Mouse (Mus musculus): ENCODE data around the gene Slc12a3.
A peak's percentile ranks its signal among the peaks of the same experiment; 100 is the strongest.
"Not testable (repeated sequence)": the region's sequence is repeated elsewhere in the genome, so short reads cannot be mapped to it uniquely, and the experiment has no call there.

Slc12a3 gene

DNA sequence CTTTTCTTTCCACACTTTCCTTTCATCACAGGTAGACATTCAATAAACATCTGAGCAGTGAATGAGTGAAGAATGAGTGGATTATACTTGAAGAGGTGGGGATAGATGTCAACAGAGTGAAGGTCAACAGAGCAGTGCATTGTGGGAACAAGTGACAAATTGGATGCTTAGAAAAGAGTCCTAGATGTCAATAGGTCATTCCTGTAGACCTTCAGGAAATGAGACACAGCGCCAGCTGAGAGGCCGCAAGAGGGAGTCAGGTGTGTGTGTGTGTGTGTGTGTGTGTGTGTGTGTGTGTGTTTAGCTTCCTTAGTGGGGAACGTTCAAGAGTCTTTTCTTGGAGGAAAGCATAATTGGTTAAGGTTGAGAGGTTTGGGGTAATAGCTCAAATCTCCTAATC, 47.2 kb downstream of the Slc12a3 start:
- DNase-seq (ENCODE audit: low spot score), result no peak

DNA sequence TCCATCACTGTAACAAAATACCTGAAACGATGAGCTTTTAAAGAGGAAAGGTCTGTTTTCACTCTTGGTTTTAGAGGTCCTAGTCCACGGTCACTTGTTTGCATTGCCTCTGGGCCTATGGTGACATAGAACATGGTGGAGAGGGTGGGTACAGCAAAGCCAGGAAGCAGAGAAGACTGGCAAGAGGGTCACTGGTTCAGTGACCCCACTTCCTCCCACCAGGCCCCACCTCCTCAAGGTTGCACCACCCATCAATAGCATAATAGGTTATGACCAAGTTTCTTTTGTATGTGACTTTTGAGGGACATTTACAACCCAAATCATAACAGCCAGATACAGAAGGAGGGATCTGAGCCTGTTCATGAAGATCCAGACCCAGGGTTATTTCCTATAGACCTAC, 47.6 kb downstream of the Slc12a3 start:
- no peak for DNase-seq (ENCODE audit: low spot score)

DNA sequence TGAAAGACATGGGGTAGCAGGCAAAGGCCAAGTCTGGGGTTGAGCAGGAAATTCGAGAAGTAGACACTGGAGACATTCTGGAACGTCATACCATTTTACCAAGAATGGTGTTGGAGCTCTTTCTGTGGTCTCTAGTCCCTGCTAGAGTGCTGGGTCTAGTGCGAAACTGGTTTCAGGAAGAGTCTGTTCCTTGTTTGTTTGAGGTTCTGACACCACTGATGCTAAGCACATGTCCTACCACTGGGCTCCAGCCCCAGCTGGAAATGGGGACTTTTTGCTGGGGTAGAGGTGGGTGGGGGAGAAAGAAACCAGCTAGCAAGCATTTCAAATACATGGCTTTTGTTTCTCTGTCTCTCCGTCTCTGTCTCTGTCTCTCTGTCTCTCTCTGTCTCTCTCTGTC, 48.0 kb downstream of the Slc12a3 start:
- DNase-seq (ENCODE audit: low spot score), result no peak

DNA sequence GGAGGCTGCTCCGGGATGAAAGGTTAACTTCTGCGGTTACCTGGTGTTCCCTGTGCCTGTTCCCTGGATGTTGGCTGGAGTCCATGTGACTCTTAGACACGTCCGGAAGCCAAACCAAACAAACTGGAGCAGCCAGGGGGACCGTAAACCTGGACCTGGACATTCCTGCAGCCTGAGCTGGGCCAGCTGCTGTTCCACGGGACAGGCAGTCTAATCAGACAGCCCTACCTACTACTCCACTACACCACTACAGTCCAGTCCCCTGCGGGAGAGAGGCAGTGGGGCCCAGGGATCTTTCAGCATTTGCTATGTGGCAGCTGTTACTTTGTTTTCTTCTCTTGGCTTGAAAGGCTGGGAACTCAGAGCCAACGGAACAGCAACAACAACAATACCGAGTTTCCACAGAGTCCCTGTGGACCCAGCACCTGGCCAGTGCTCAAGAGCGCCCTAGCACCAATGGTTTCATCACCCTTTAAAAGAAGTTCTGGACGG, 48.8 kb downstream of the Slc12a3 start:
- no peak for DNase-seq (ENCODE audit: low spot score)

DNA sequence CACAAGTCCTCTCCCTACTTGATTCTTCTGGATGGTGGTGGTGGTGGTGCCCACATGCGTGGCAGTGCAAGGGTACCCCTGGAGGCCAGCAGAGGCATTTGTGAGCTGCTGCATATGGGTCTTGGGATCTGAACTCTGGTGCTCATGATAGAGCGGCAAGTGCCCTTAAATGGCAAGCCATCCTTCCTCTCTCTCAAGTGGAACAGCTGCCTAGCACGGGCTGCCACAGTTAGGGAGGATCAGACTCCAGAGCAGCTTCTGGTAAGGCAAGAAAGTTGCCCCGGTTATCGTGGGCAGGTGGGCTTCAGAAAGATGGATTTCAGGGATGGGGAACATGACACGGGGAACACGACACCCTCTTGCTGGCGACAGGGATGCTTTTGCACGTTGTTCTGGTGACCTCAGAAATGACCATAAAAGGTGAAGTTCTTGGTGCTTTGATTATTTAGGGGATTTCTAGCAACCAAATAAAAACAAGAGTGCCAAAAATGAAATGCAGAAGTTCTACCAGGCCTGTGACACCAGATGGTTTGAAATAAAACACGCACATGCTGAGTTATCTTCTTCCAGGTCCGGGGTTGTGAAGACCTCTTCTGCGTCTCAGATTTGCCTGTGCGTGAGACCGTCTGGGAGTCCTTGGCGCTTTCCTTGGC, 49.9 kb downstream of the Slc12a3 start:
- DNase-seq (ENCODE audit: low spot score), result no peak

DNA sequence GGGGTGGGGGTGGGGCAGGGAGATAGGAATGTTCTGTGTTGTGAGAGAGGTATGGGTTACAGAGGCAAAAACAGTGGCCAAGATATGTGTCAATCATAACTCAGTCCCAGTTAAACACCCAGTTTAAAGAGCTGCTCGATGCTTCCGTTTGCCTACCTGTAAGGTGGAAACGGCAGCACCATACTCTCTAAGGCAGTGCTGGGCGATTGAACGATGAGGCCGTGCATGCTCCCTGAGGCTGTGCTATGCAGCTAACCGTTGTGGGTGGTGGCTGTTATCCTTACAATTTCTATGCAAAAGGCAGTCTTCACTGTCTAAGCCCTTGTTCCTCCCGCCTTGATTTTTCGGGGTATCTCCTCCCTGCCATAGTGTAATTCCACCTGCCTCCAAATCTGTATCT, 50.7 kb downstream of the Slc12a3 start:
- DNase-seq (ENCODE audit: low spot score), result no peak

DNA sequence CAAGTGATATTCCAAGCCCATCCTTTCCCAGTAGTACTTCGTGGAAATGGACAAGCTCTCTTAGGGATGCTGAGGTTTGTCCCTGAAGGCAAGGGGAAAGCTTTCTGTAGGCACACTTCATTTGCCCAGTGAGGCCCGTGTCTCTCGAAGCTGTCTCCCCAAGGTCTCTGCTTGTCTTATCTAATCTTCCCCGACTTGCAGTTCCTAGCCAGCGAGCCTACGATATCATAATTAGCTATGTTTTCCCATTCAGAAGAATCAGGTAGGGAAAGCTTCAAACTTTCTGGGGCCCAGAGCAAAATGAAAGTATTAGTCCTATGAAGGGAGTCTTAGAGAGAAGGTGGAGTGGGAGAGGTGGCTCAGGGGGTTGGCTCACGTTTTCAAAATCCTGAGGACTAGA, 55.2 kb downstream of the Slc12a3 start:
- peak; percentile 31 for DNase-seq (ENCODE audit: low spot score)

DNA sequence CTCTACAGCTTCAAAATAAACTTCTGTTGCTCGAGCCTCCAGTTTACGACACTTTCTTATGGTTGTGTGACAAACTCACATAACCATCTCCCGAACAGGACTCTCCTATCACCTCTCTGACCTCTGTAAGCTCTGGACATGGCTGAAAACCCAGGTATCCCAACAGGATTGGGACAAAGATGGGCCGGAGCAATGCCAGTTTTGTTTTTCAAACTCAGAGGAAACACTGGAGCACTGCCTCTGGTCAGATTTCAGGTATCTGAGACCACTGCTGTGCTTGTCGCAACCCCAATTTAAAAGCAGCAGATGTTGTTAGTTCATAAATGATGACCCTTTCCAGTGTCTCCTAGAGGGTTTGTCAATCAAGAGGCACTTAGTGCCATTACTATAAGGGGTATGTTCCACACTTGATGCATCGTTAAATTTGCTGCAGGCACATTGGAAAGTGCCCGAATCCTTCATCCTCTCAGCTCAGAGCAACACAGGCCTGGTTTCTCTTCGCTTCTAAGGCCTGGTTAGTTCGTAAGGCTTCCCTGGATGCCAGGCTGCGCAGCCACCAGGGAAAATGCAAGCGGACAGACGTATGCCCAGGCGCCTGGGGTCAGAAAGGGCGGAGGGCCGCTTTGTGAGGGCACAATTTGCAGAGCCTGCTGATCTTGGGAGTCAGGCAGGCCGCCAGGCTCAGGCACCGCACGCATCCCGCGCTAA, 56.7 kb downstream of the Slc12a3 start:
- DNase-seq (ENCODE audit: low spot score), result no peak

DNA sequence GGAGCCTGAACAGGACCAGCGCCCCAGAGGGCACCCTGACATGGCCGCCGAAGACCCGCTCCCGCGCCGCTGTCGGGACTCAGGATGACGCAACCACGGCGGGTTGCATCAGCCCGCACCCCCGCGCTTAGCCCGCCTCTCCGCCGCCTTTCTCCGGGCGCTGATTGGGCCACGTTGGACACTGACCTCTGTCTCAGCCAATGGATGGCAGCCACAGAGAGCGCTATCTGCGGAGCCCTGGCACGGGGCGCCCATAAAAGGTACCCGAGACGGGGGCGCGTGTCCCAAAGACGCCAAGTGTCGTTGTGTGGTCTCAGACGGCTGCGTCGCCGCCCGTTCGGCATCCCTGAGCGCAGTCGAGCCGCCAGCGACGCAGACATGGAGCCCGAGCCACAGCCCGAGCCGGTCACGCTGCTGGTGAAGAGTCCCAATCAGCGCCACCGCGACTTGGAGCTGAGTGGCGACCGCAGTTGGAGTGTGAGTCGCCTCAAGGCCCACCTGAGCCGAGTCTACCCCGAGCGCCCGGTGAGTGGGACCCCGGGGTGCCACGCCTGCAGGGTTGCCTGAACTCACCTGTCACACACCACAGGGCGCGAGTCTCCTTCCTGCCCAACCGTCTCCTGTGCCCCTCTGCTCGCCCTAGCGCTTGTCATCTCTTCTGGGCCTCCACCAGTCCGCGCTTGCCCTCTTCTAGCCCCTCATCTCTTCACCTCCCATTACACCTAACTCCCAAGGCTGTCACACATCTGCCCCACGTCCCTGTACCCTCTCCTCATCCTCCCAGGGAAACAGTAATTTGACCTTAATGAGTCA, 57.4 kb downstream of the Slc12a3 start, which contains the start of gene Herpud1:
Gene Herpud1 (plus strand): TSS at position 225 of the 813 bp plus-strand sequence.
- DNase-seq (ENCODE audit: low spot score), result peak; percentile 95

DNA sequence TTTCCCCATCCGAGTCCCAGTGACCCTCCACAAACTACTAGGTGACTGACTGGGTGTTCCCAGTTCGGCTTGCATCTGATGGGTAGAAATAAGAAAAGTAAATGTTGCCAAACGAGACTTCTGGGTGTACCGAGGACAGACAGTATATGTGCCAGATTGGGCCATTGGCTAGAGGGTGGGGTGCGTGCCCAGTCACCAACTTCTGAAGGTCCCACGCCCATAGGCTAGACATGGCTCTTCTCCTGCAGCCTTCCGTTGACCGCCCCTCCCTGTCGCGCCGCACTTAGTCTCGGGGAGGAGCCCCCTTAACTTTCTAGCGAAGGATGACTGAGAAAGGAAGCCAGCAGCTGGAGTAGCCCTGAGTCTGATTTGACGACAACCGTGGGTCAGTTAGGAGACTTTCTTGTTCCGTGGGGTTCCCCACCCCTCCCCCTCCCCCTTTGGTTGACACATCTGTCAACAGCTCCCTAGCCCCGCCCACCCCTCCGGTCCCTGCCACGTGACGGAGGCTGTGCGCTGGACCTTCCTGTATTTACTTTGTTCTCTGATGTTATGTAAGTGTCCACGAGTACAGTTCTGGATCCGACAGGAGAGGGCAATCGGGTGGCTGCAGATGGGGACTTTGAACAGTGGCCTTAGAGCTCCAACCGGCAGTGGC, 58.2 kb downstream of the Slc12a3 start:
- DNase-seq (ENCODE audit: low spot score), result peak; percentile 76

DNA sequence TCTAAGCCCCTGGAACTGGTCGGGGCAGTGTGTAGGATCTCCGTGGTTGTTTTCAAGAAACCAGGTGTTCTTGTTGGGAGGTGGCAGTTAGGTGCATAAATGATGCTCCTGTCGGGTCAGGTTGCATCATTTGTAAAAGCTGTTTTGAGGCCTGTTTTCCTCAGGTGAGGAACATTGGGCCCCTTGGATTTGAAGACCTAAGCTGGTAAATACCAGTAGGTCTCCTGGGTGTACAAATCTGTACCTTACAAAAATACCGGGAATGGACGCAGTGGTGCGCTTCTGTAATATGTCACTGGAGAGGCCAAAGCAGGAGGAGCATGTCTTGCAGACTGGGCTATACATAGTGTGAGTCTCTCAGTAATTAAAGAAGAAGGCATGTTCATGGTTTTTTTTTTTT, 58.8 kb downstream of the Slc12a3 start:
- DNase-seq (ENCODE audit: low spot score), result no peak

DNA sequence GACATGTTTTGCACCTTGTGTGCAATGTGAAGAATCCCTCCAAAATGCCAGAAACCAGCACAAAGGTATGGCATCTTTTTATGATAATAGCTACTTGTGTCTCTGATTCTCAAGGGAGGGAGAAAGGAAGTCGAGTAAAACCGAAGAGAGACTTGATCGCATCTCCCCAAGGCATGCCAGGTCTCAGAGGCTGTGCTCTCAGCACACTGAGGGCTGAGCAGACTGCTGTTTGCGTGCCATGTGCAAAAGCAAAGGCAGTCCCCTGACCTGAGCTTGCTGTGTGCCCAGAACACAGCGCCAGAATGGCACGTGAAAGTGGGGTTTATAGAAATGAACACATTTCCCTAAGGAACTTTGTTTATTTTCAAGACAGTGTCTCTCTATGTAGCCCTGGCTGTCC, 60.5 kb downstream of the Slc12a3 start:
- DNase-seq (ENCODE audit: low spot score), result no peak

DNA sequence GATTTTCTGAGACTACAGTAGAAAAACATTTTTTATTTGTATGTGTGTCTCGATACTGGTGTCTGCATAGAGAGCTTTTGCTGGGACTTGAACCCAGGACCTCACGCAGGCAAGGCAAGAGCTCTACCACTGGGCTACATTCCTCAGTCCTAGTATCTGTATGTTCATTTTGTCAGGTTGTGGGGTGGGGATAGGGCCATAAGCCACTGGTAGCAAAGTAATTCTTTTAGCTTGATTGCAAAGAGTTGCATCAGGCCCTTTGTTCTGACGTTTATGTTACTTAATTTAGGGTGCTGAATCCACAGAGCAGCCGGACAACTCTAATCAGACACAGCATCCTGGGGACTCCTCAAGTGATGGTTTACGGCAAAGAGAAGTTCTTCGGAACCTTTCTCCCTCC, 61.4 kb downstream of the Slc12a3 start:
- no peak for DNase-seq (ENCODE audit: low spot score)

DNA sequence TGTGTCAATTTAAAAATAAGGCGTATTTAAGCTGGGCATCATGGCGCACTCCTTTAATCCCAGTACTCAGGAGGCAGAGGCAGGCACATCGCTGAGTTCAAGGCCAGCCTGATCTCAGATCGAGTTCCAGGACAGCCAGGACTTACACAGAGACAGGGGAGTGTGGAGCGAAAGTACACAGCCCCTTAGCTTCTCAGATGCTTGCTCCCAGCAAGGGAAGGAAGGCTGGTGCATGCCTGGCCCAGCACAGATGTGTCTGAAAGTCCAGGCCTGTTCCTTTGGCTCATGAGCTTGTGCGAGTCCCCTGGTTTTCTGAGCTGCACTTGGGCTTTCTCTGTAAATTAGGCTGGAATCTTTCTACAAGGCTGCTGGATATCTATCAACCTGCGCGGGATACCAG, 61.9 kb downstream of the Slc12a3 start:
- no peak for DNase-seq (ENCODE audit: low spot score)

DNA sequence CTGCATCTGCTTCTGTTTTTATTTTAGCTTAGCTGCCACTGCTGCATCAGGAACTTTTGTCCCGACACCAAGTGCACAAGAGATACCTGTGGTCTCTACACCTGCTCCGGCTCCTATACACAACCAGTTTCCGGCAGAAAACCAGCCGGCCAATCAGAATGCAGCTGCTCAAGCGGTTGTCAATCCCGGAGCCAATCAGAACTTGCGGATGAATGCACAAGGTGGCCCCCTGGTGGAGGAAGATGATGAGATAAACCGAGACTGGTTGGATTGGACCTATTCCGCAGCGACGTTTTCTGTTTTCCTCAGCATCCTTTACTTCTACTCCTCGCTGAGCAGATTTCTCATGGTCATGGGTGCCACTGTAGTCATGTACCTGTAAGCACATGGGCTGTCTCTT, 63.1 kb downstream of the Slc12a3 start:
- no peak for DNase-seq (ENCODE audit: low spot score)

DNA sequence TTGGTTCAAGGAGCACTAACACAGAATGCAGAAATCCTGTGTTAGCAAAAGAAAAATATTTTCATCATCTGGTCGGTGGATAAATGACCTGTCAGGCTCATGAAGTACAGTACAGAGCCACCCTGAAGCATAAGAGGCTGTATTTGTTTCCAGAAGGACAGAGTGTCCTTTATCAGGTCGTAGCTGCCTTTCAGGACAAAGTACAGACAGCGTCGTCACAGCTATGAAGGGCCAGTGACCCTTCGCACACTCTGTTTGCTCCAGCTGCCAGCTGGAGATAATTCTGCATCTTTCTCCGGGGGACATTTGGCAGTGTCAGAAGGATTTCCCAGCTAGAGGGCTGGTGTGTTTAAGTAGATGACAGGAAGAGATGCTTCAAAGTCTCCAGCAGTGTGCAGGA, 63.6 kb downstream of the Slc12a3 start:
- DNase-seq (ENCODE audit: low spot score), result no peak

DNA sequence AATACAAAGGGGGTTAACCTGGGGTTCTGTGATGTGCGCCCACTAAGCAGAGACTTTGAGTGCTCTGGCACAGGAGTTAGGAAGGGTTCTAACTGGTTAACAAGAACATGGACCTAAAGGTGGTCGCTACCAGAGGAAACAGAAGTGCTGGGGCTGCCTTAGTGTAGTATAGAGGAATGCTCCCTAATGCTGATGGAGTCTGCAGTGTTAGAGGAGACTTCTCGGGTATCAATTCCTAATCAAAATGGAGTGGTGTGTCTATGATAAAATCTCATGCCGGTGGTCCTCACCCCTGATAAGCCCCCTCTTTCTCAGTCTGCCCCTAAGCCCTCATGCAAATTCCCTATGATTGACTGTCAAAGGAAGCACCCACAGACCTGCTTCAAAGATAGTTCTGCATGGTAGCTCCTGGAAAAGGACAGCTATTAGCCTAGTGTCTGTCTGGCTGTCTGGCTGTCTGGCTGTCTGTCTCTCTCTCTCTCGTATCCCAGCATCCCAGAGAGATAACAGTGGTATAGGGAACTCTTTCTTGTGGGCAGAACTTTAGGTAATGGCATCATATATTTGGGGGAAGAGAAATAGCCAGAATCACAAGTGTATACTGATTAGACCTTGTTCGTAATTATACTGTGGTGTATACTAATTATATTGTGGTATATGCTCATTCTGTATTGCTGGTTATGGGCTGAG, 67.0 kb downstream of the Slc12a3 start:
- no peak for DNase-seq (ENCODE audit: low spot score)

DNA sequence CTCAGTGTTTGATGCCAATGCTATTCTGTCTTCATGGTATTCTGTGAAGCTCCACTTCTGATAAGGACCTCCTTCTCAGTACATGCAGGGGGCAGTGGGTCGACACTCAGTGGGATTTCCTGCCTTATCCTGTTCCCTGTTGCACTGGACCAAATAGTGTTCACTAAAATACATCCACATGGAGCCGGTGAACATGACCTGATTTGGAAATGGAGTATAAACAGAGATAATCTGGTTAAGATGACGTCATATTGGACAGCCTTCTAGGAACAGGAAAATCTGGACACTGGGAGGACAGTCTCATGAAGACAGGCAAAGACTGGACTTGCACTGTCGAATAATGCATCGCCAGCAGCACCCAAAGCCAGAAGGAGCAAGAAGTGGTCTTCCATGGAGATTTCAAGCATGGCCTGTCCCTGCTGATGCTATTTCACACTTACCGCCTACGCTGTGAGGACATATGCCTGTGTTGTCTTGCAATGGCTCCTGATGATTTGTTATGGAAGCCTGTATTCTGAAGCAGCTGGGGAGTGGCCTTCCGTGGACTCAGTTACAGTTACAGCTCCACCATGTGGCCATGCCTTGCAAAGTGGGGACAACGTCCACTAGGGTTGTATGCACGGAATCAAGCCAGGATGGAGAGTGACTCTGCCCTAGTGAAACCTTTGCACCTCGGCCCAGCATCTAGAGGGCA, 68.1 kb downstream of the Slc12a3 start:
- DNase-seq (ENCODE audit: low spot score), result no peak

DNA sequence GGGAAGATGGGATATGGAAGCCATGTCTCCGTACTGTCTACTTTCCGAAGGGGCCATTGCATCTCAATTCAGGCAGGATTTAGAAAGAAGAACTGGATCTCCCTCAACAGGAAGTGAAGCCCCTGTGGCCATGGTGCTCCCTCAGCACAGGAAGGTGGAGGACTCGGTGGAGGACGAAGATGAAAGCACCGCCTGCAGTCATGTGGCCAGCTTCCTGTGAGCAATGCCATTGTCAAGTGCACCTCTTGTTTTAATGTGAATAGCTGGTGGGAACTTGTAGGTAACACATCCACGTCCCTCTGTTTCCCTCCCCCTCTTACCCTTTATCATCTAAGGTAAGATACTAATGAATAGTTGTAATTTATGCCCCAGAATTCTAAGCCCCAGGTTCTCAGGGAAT, 69.6 kb downstream of the Slc12a3 start:
- no peak for DNase-seq (ENCODE audit: low spot score)

DNA sequence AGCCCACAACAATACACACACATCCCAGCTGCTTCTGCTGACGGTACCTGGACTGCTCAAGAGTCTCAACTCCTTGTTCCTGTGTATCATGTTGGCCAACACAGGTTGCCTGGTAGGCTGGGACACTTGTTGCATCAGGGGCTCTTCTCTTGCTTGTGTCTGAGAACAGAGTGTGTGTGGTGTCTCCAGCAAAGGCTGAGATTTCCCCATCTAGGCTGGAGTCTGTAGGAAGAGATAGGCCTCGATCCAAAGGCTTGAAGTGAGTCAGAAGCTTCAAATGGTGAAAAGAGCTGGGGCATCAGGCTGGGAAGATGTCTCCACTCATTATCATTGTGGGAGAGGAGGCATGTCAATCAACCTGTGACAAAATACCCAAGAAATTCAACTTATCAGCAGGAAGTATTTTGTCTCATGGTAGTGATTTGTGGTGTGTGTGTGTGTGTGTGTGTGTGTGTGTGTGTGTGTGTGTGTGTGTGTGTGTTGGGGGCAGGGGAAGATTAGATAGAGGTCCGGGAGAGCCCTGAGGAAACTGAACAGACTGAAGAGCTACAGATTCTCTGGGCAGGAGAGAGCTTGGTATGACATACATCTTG, 70.5 kb downstream of the Slc12a3 start:
- no peak for DNase-seq (ENCODE audit: low spot score)

DNA sequence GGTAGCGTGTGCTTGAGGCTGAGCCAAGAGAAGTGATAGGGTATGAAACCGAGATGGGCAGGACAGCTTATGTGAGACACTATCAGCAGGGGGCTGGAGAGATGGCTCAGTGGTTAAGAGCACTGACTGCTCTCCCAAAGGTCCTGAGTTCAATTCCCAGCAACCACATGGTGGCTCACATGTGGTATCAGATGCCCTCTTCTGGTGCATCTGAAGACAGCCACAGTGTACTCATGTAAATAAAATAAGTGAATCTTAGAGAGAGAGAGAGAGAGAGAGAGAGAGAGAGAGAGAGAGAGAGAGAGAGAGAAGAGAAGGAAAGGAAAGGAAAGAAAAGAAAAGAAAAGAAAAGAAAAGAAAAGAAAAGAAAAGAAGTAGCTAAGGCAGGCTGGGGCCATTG, 71.0 kb downstream of the Slc12a3 start:
- DNase-seq (ENCODE audit: low spot score), result not testable (repeated sequence)

Data from c-Kit-positive CD71-positive TER-119-positive erythroid progenitor cells, embryonic 14.5 days (primary cell).